Mouse (Mus musculus): ENCODE measurements around the gene Olfr1197. TPM values are rescaled to one million over a fixed set of nuclear protein-coding genes. Genes with fewer than 3 reads are reported as not detected.

Olfr1197 gene
- not detected for total RNA-seq (2021)
- not detected in 2 replicates for polyA plus RNA-seq (2012; rRNA removed)
- long read RNA-seq: 0 reads

DNA sequence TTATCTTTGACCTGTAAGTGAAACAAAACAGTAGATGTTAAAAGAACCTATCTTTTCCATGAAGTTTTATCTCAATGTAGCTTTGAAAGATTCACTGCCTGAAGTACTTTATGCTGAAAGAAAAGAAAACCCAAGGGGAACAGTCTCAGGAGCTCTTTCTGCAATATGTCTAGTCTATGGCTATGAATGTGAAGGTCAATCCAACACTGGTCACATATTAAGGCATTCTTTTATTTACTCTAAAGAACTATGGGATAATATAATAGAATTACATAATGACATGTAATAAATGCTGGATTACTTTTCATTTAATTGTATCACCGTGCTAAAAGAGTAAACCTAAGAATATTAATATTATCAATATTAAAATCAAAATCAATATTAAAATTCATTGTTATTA lies at the start of gene Olfr1197:
Gene Olfr1197, minus strand, starts transcription at position 101 of the 400 bp plus-strand sequence.
- no peak for DNase-seq

DNA sequence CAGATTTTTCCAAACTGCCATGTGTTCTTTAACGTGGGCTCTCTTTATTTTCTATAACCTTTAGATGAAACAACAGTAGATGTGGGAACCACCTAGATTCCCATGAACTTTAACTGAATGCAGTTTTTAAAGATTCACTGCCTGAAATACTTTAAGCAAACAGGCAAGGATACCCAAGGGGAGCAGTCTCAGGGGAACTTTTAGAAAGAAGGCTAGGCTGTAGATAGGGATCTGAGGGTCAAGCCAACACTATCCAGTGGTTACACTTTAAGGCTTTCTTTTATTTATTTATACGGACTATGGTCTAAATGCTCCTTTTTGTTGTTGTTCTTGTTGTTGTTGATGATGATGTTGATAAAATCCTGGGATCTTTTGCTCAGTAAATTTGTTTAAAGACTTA lies 38.2 kb upstream of the Olfr1197 start, which contains the start of gene Olfr1200:
Gene Olfr1200, minus strand, starts transcription at position 101 of the 400 bp plus-strand sequence.
- DNase-seq: no peak

DNA sequence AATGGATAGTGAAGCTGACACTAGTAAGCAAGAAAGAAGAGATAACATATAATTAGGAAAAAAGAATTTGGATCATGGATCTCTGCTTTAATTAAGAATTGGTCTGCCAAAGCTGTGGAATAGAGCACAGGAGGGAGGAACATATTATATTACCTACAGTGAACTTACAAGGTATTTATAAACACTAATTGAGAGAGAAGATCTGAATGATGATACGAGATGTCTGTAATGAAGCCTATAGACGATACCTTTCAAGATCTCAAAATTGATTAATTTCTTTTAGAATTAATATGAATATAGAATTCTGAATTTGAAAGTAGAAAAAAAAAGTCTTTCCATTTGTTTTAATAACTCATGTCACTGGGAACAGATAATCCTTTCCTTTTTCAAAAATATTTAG lies 28.2 kb upstream of the Olfr1197 start, which contains the start of gene Olfr1199:
Gene Olfr1199, minus strand, starts transcription at position 101 of the 400 bp plus-strand sequence.
- DNase-seq: no peak

DNA sequence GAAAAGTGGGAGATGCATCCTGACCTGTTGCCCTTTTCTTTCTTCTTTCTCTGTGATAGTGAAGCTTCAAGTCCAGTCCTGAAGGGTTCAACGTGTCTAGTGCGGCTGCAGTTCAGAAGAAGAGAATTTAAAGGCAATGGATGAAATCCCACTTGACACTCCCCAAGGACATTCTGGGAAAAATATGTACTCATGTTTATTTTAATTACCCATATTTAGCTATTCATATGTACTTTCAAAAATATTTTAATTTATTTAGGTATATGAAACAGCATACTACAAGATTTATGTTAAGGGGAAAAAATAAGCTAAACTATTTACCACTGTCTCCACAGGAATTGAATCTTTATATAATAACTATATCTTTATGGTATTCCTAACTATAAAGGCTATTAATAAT lies 19.1 kb upstream of the Olfr1197 start, which contains the start of gene Olfr1198:
Gene Olfr1198, minus strand, starts transcription at position 101 of the 400 bp plus-strand sequence.
- DNase-seq: no peak

DNA sequence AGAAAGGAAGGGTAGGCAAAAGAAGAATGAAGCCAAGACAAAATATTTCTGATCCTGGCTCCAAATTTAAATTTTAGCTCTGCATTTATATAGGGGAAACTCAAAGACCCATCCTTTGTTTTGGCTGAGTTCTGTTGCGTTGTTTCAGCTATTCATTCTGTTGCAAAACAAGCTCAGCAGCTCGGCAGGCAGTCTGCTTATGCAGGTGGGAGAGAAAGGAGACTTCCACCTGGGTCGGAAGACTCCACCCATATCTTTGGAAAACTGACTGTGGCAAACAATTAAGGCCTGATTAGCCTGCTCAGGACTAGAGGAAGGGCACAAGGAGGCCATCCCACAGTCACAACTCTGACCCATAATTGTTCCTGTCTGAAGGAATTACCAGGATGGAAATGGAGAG lies 11.2 kb upstream of the Olfr1197 start:
- DNase-seq: no peak

DNA sequence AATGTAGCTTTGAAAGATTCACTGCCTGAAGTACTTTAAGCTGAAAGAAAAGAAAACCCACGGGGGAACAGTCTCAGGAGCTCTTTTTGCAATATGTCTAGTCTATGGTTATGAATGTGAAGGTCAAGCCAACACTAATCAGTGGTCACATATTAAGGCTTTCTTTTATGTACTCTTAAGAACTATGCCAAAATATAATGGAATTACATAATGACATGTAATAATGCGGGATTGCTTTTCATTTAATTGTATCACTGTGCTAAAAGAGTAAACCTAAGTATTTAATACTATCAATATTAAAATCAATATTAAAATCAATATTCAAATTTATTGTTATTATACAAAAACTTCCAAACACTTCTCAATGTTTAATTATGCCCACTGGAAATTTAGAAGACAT lies 27.7 kb downstream of the Olfr1197 start, which contains the start of gene Olfr1196:
Gene Olfr1196, minus strand, starts transcription at position 101 of the 400 bp plus-strand sequence.
- DNase-seq: no peak

DNA sequence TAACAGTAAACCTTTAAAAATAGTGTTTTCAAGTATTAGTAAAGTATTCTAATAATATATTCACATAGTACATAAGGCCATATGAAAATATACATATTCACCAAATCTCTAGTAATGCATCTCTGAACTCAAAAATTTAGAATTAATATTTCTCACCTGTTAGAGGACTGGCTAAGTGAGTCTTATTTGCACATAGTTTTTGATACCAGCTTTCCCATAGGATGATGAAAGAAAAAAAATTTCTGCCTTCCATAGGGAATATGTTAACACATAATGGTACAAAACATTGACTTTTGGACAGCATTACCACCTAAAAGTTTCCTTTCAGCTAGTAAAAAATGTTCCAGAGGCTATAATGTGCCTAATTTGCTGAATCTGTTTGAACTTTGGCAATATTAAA lies 43.1 kb downstream of the Olfr1197 start, which contains the start of gene Olfr1195:
Gene Olfr1195, minus strand, starts transcription at position 101 of the 400 bp plus-strand sequence.
- DNase-seq: no peak

Other genes starting within 250 kb of the Olfr1197 start
- not detected for gene Olfr1184, start 248.8 kb downstream of the Olfr1197 start, total RNA-seq (2021)
- gene Olfr1184, start 248.8 kb downstream of the Olfr1197 start, polyA plus RNA-seq (2012; rRNA removed): not detected in 2 replicates
- gene Olfr1185-ps1, start 239.0 kb downstream of the Olfr1197 start, total RNA-seq (2021): not detected
- gene Olfr1185-ps1, start 239.0 kb downstream of the Olfr1197 start, polyA plus RNA-seq (2012; rRNA removed): not detected in 2 replicates
- gene Olfr1186, start 213.8 kb downstream of the Olfr1197 start, total RNA-seq (2021): not detected
- gene Olfr1186, start 213.8 kb downstream of the Olfr1197 start, polyA plus RNA-seq (2012; rRNA removed): not detected in 2 replicates
- not detected for gene Olfr1188, start 175.4 kb downstream of the Olfr1197 start, total RNA-seq (2021)
- not detected in 2 replicates for gene Olfr1188, start 175.4 kb downstream of the Olfr1197 start, polyA plus RNA-seq (2012; rRNA removed)
- not detected for gene Olfr1189, start 145.9 kb downstream of the Olfr1197 start, total RNA-seq (2021)
- gene Olfr1189, start 145.9 kb downstream of the Olfr1197 start, polyA plus RNA-seq (2012; rRNA removed): not detected in 2 replicates
- under 1 TPM in 1 of 2 experiments, not detected in 1; 0.06 TPM for gene Olfr1191-ps1, start 91.8 kb downstream of the Olfr1197 start, total RNA-seq (2021)
- gene Olfr1191-ps1, start 91.8 kb downstream of the Olfr1197 start, polyA plus RNA-seq (2012; rRNA removed): not detected in 2 replicates
- not detected for gene Olfr1192-ps1, start 83.9 kb downstream of the Olfr1197 start, total RNA-seq (2021)
- not detected in 2 replicates for gene Olfr1192-ps1, start 83.9 kb downstream of the Olfr1197 start, polyA plus RNA-seq (2012; rRNA removed)
- gene Olfr1193, start 56.7 kb downstream of the Olfr1197 start, total RNA-seq (2021): not detected
- gene Olfr1193, start 56.7 kb downstream of the Olfr1197 start, polyA plus RNA-seq (2012; rRNA removed): not detected in 2 replicates
- not detected for gene Olfr1195, start 43.2 kb downstream of the Olfr1197 start, total RNA-seq (2021)
- gene Olfr1195, start 43.2 kb downstream of the Olfr1197 start, polyA plus RNA-seq (2012; rRNA removed): not detected in 2 replicates
- gene Olfr1196, start 27.8 kb downstream of the Olfr1197 start, total RNA-seq (2021): not detected
- gene Olfr1196, start 27.8 kb downstream of the Olfr1197 start, polyA plus RNA-seq (2012; rRNA removed): not detected in 2 replicates
- not detected for gene Olfr1198, start 19.0 kb upstream of the Olfr1197 start, total RNA-seq (2021)
- not detected in 2 replicates for gene Olfr1198, start 19.0 kb upstream of the Olfr1197 start, polyA plus RNA-seq (2012; rRNA removed)
- not detected for gene Olfr1199, start 28.1 kb upstream of the Olfr1197 start, total RNA-seq (2021)
- gene Olfr1199, start 28.1 kb upstream of the Olfr1197 start, polyA plus RNA-seq (2012; rRNA removed): not detected in 2 replicates
- gene Olfr1200, start 38.1 kb upstream of the Olfr1197 start, total RNA-seq (2021): not detected
- gene Olfr1200, start 38.1 kb upstream of the Olfr1197 start, polyA plus RNA-seq (2012; rRNA removed): not detected in 2 replicates
- gene Olfr1201, start 60.7 kb upstream of the Olfr1197 start, total RNA-seq (2021): not detected
- not detected in 2 replicates for gene Olfr1201, start 60.7 kb upstream of the Olfr1197 start, polyA plus RNA-seq (2012; rRNA removed)
- gene Olfr1202, start 82.1 kb upstream of the Olfr1197 start, total RNA-seq (2021): not detected
- gene Olfr1202, start 82.1 kb upstream of the Olfr1197 start, polyA plus RNA-seq (2012; rRNA removed): not detected in 2 replicates
- not detected for gene Olfr1205, start 97.4 kb upstream of the Olfr1197 start, total RNA-seq (2021)
- not detected in 2 replicates for gene Olfr1205, start 97.4 kb upstream of the Olfr1197 start, polyA plus RNA-seq (2012; rRNA removed)
- not detected for gene Olfr1204, start 116.9 kb upstream of the Olfr1197 start, total RNA-seq (2021)
- not detected in 2 replicates for gene Olfr1204, start 116.9 kb upstream of the Olfr1197 start, polyA plus RNA-seq (2012; rRNA removed)
- not detected for gene Olfr1206, start 130.9 kb upstream of the Olfr1197 start, total RNA-seq (2021)
- not detected in 2 replicates for gene Olfr1206, start 130.9 kb upstream of the Olfr1197 start, polyA plus RNA-seq (2012; rRNA removed)
- gene Olfr1208, start 169.9 kb upstream of the Olfr1197 start, total RNA-seq (2021): not detected
- gene Olfr1208, start 169.9 kb upstream of the Olfr1197 start, polyA plus RNA-seq (2012; rRNA removed): not detected in 2 replicates
- gene Olfr1209, start 182.8 kb upstream of the Olfr1197 start, total RNA-seq (2021): not detected
- gene Olfr1209, start 182.8 kb upstream of the Olfr1197 start, polyA plus RNA-seq (2012; rRNA removed): not detected in 2 replicates
- not detected for gene Olfr1211, start 205.7 kb upstream of the Olfr1197 start, total RNA-seq (2021)
- gene Olfr1211, start 205.7 kb upstream of the Olfr1197 start, polyA plus RNA-seq (2012; rRNA removed): not detected in 2 replicates
- gene Olfr1212, start 221.6 kb upstream of the Olfr1197 start, total RNA-seq (2021): not detected
- not detected in 2 replicates for gene Olfr1212, start 221.6 kb upstream of the Olfr1197 start, polyA plus RNA-seq (2012; rRNA removed)
- gene Gm13762, start 247.9 kb upstream of the Olfr1197 start, total RNA-seq (2021): not detected
- gene Gm13762, start 247.9 kb upstream of the Olfr1197 start, polyA plus RNA-seq (2012; rRNA removed): not detected in 2 replicates

Measured in adrenal gland, adult 2 months (tissue).